Mouse (Mus musculus): ENCODE data around the gene Znfx1.

DNA sequence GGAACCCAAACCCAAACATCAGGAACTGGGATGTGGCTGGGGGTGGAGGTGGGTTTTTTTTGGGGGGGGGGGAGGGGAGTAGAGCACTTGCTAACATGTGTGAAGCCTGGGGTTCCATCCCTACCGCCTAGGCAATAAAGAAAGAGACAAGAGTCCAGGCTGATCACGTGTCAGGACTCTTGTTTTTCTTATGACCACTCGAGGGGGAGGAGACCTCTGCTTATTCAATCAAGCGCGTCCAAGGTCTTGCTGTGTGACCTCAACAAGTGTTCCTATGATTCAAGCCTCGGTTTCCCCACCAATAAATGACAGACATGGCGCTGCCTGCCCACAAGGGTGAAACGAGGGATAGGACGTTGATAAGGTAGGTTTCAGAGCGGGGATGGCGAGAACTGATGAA, 23.3 kb upstream of the Znfx1 start:
- no peak for TF ChIP-seq CTCF (IDR thresholded peaks at IDR 0.05; ENCODE audit: borderline replicate concordance, extremely low read depth, insufficient read depth, insufficient read length)
- no peak for TF ChIP-seq POLR2A (IDR thresholded peaks at IDR 0.05; ENCODE audit: borderline replicate concordance, extremely low read depth, insufficient read depth, insufficient read length, poor library complexity, severe bottlenecking)

All from brain, embryonic 14.5 days (tissue).